Mouse (Mus musculus) thymus, adult 2 months (tissue): Measurements from ENCODE around the gene Cish. TPM values are rescaled to one million over a fixed set of nuclear protein-coding genes. Genes with fewer than 3 reads are reported as not detected.

ENCODE experiments used
- DNase-seq: peaks from one replicate; pipeline ENCODE4 v3.0.0; 2021
- H3K27ac ChIP-seq: fragments of 200-500 bp; 2 replicates; pipeline ENCODE4 v1.5.1; 2012; ENCODE audit warnings: low read length, control low read depth; ENCODE audit not compliant: control insufficient read depth, insufficient read depth
- H3K27me3 ChIP-seq: fragments of 200-500 bp; 2 replicates; pipeline ENCODE4 v1.6.1; 2012; ENCODE audit warnings: mild to moderate bottlenecking, low read length, moderate library complexity, mixed read lengths; ENCODE audit not compliant: control insufficient read depth, insufficient read depth
- H3K36me3 ChIP-seq: fragments of 200-500 bp; 2 replicates; pipeline ENCODE4 v1.6.1; 2012; ENCODE audit warnings: mild to moderate bottlenecking, low read length, moderate library complexity; ENCODE audit not compliant: control insufficient read depth, insufficient read depth
- H3K4me1 ChIP-seq: fragments of 200-500 bp; replicated peaks from 2 replicates; pipeline ENCODE4 v1.6.1; 2012; ENCODE audit warnings: low read length; ENCODE audit not compliant: control insufficient read depth, insufficient read depth
- H3K4me3 ChIP-seq: fragments of 200-500 bp; 2 replicates; pipeline ENCODE4 v1.5.1; 2012; ENCODE audit warnings: mild to moderate bottlenecking, low read length, control low read depth, moderate library complexity; ENCODE audit not compliant: control insufficient read depth, insufficient read depth
- CTCF ChIP-seq: fragments of 200-500 bp; IDR thresholded peaks from 2 replicates; pipeline ENCODE4 v1.5.1; 2012; ENCODE audit warnings: mild to moderate bottlenecking, control low read depth, low read length, moderate library complexity, borderline replicate concordance; ENCODE audit not compliant: control insufficient read depth, poor library complexity, insufficient read depth; ENCODE audit errors: extremely low read depth
- POLR2A ChIP-seq: fragments of 200-500 bp; IDR thresholded peaks from 2 replicates; pipeline ENCODE4 v1.6.1; 2012; ENCODE audit warnings: mild to moderate bottlenecking, low read length, control low read depth, moderate library complexity; ENCODE audit not compliant: control insufficient read depth, poor library complexity, insufficient read depth; ENCODE audit errors: extremely low read depth
- WGBS: fragments of 180-500 bp; shearing (Covaris S2); methylation state at CpG from one replicate; pipeline ENCODE4 v1.1.7; 2018; 5-methylcytosine and 5-hydroxymethylcytosine counted together
- polyA plus RNA-seq: library from polyadenylated mRNA; depleted of rRNA; stranded (reverse); fragments of >200 nt; gene quantifications from 2 replicates; pipeline ENCODE4 v1.2.3, GENCODE M21; 2012

Gene Cish
- polyA plus RNA-seq, 1 experiment, result 39.6 TPM

- 63% methylated on average over 9 of the region's 9 CpGs for WGBS
- H3K36me3 ChIP-seq, result no peaks in the 10 kb centered on the region
- TF ChIP-seq POLR2A (no peak), CTCF (no peak)
- H3K27ac ChIP-seq, result no peak overlapping the region
- H3K4me1 ChIP-seq, result peaks cover 21% of the 10 kb centered on the region
- no peak overlapping the region for H3K4me3 ChIP-seq
- DNase-seq, result no peak
- H3K27me3 ChIP-seq, result no peaks in the 10 kb centered on the region
Observed at GRCm38 (mm10) chr9:107309171-107309570, 13.3 kb downstream of the Cish start.

- peaks cover 18% of the 10 kb centered on the region for H3K4me1 ChIP-seq
- no peak for DNase-seq
- no peak overlapping the region for H3K27ac ChIP-seq
- 81% methylated on average over 5 of the region's 5 CpGs for WGBS
- no peak overlapping the region for H3K4me3 ChIP-seq
- no peaks in the 10 kb centered on the region for H3K27me3 ChIP-seq
- TF ChIP-seq POLR2A, result no peak
- TF ChIP-seq CTCF, result no peak
- H3K36me3 ChIP-seq, result no peaks in the 10 kb centered on the region
Observed at GRCm38 (mm10) chr9:107309600-107309999, 13.8 kb downstream of the Cish start.

GRCm38 (mm10) chr9:107312811-107313584, 17.2 kb downstream of the Cish start:
- Histone ChIP-seq H3K4me3 (no peak overlapping the region), H3K4me1 (peaks cover 10% of the 10 kb centered on the region), H3K27me3 (no peaks in the 10 kb centered on the region), H3K36me3 (no peaks in the 10 kb centered on the region), H3K27ac (no peak overlapping the region; the same call in 1 of the 2 replicates)
- whole genome bisulfite sequencing, result under 1% methylated on average over 10 of the region's 10 CpGs
- peak; percentile 65 for DNase-seq
- no peak for TF ChIP-seq POLR2A
- no peak for TF ChIP-seq CTCF

GRCm38 (mm10) chr9:107313926-107314325, 18.1 kb downstream of the Cish start:
- 84% methylated on average over 3 of the region's 3 CpGs for WGBS
- H3K27me3 ChIP-seq, result no peaks in the 10 kb centered on the region
- DNase-seq, result no peak
- no peak overlapping the region for H3K27ac ChIP-seq
- H3K4me3 ChIP-seq, result no peak overlapping the region
- H3K4me1 ChIP-seq, result peaks cover 10% of the 10 kb centered on the region
- H3K36me3 ChIP-seq, result no peaks in the 10 kb centered on the region
- TF ChIP-seq CTCF (no peak), POLR2A (no peak)

- no peaks in the 10 kb centered on the region for H3K36me3 ChIP-seq
- no peak for DNase-seq
- H3K4me3 ChIP-seq, result no peak overlapping the region
- no peak for TF ChIP-seq POLR2A
- TF ChIP-seq CTCF, result no peak
- 95% methylated on average over 2 of the region's 2 CpGs for WGBS
- no peaks in the 10 kb centered on the region for H3K27me3 ChIP-seq
- H3K4me1 ChIP-seq, result peaks cover 10% of the 10 kb centered on the region
- no peak overlapping the region for H3K27ac ChIP-seq
Observed at GRCm38 (mm10) chr9:107315791-107316190, 20.0 kb downstream of the Cish start.

- no peak overlapping the region for H3K4me3 ChIP-seq
- H3K36me3 ChIP-seq, result no peaks in the 10 kb centered on the region
- TF ChIP-seq CTCF (no peak), POLR2A (no peak)
- WGBS, result 84% methylated on average over 8 of the region's 8 CpGs
- peaks cover 19% of the 10 kb centered on the region for H3K4me1 ChIP-seq
- H3K27me3 ChIP-seq, result no peaks in the 10 kb centered on the region
- DNase-seq, result no peak
- H3K27ac ChIP-seq, result no peak overlapping the region
Observed at GRCm38 (mm10) chr9:107322461-107323050, 26.7 kb downstream of the Cish start.
